Mouse (Mus musculus) heart, embryonic 12.5 days (tissue): ENCODE data around the gene Olfr1371. TPM values are rescaled to one million over a fixed set of nuclear protein-coding genes. Genes with fewer than 3 reads are reported as not detected.
"Not testable (repeated sequence)": the region's sequence is repeated elsewhere in the genome, so short reads cannot be mapped to it uniquely, and the experiment has no call there.

Experiments
- ATAC-seq: fragments of 200-750 bp; cut with Nextera tagmentation; 2 replicates; pipeline ENCODE4 v1.8.0; 2017; ENCODE audit warnings: moderate TSS enrichment, moderate library complexity; ENCODE audit not compliant: insufficient number of reproducible peaks, low FRiP score
- H3K27ac ChIP-seq: fragments of 300-500 bp; sonication (generic); 2 replicates; pipeline ENCODE4 v1.5.1; 2016; ENCODE audit warnings: mild to moderate bottlenecking, moderate library complexity; ENCODE audit not compliant: poor library complexity, severe bottlenecking
- H3K27me3 ChIP-seq: fragments of 300-500 bp; sonication (generic); replicated peaks from 2 replicates; pipeline ENCODE4 v1.6.1; 2016; ENCODE audit warnings: mild to moderate bottlenecking, moderate library complexity
- H3K36me3 ChIP-seq: fragments of 300-500 bp; sonication (generic); 2 replicates; pipeline ENCODE4 v1.6.1; 2016; ENCODE audit warnings: mild to moderate bottlenecking, moderate library complexity
- H3K4me1 ChIP-seq: fragments of 300-500 bp; sonication (generic); replicated peaks from 2 replicates; pipeline ENCODE4 v1.6.1; 2016; ENCODE audit warnings: mild to moderate bottlenecking
- H3K4me2 ChIP-seq: fragments of 300-500 bp; sonication (generic); 2 replicates; pipeline ENCODE4 v1.6.1; 2016; ENCODE audit warnings: mild to moderate bottlenecking, moderate library complexity
- H3K4me3 ChIP-seq: fragments of 300-500 bp; sonication (generic); 2 replicates; pipeline ENCODE4 v1.5.1; 2016; ENCODE audit warnings: mild to moderate bottlenecking
- H3K9ac ChIP-seq: fragments of 300-500 bp; sonication (generic); 2 replicates; pipeline ENCODE4 v1.6.1; 2016; ENCODE audit warnings: mild to moderate bottlenecking, moderate library complexity
- H3K9me3 ChIP-seq: fragments of 300-500 bp; sonication (generic); replicated peaks from 2 replicates; pipeline ENCODE4 v1.6.1; 2016; ENCODE audit warnings: mild to moderate bottlenecking, moderate library complexity
- WGBS: fragments of 180-500 bp; shearing (Covaris S2); methylation state at CpG from one replicate; pipeline ENCODE4 v1.1.7; 2016; 5-methylcytosine and 5-hydroxymethylcytosine counted together
- polyA plus RNA-seq: library from polyadenylated mRNA; unstranded; fragments of >200 nt; fragmentation: Nextera tagmentation; extraction: Ambion mirVana; gene quantifications from 2 replicates; pipeline ENCODE4 v1.2.1, GENCODE M21; 2016

The Olfr1371 gene
- polyA plus RNA-seq, 1 experiment from 2014 or later, result not detected

- no peak for ATAC-seq
- peak overlapping the region; percentile 16; the same call in 1 of the 2 replicates for H3K4me3 ChIP-seq
- peaks cover 10% of the 10 kb centered on the region for H3K4me1 ChIP-seq
- no peaks in the 10 kb centered on the region for H3K9me3 ChIP-seq
- no peaks in the 10 kb centered on the region for H3K36me3 ChIP-seq
- peaks cover 15% of the 10 kb centered on the region; the same call in 1 of the 2 replicates for H3K27me3 ChIP-seq
- 11% methylated on average over 19 of the region's 19 CpGs for WGBS
- peak overlapping the region; percentile 62 for H3K4me2 ChIP-seq
- H3K9ac ChIP-seq, result no peak overlapping the region; the same call in 1 of the 2 replicates
- H3K27ac ChIP-seq, result no peak overlapping the region
These were observed 10.3 kb upstream of the Olfr1371 start for GRCm38 (mm10) chr11:52223968-52224682.

GRCm38 (mm10) chr11:52222891-52223290, 9.1 kb upstream of the Olfr1371 start:
- Histone ChIP-seq H3K4me1 (peaks cover 10% of the 10 kb centered on the region), H3K9ac (no peak overlapping the region), H3K9me3 (no peaks in the 10 kb centered on the region), H3K27ac (no peak overlapping the region), H3K4me2 (no peak overlapping the region), H3K36me3 (no peaks in the 10 kb centered on the region), H3K4me3 (no peak overlapping the region), H3K27me3 (peaks cover 15% of the 10 kb centered on the region; the same call in 1 of the 2 replicates)
- no peak for ATAC-seq
- WGBS, result 71% methylated on average over 6 of the region's 6 CpGs

GRCm38 (mm10) chr11:52221921-52222320, 8.1 kb upstream of the Olfr1371 start:
- not testable (repeated sequence) for H3K36me3 ChIP-seq, H3K4me3 ChIP-seq, H3K27ac ChIP-seq, H3K9ac ChIP-seq, H3K4me2 ChIP-seq, ATAC-seq, H3K9me3 ChIP-seq
- H3K4me1 ChIP-seq, result peaks cover 10% of the 10 kb centered on the region
- H3K27me3 ChIP-seq, result peaks cover 15% of the 10 kb centered on the region; the same call in 1 of the 2 replicates
- WGBS, result 84% methylated on average over 6 of the region's 6 CpGs

- 7% methylated on average over 4 of the region's 4 CpGs for WGBS
- no peak overlapping the region for H3K9ac ChIP-seq
- no peak overlapping the region for H3K4me3 ChIP-seq
- peaks cover 15% of the 10 kb centered on the region; the same call in 1 of the 2 replicates for H3K27me3 ChIP-seq
- peak overlapping the region; percentile 32 for H3K4me2 ChIP-seq
- no peak for ATAC-seq
- peaks cover 10% of the 10 kb centered on the region for H3K4me1 ChIP-seq
- H3K27ac ChIP-seq, result no peak overlapping the region
- H3K9me3 ChIP-seq, result no peaks in the 10 kb centered on the region
- H3K36me3 ChIP-seq, result no peaks in the 10 kb centered on the region
These were observed 6.5 kb upstream of the Olfr1371 start for GRCm38 (mm10) chr11:52220282-52220681.

- H3K27me3 ChIP-seq, H3K4me1 ChIP-seq, H3K9me3 ChIP-seq, H3K27ac ChIP-seq, H3K9ac ChIP-seq, H3K4me2 ChIP-seq, H3K36me3 ChIP-seq, ATAC-seq, H3K4me3 ChIP-seq: not testable (repeated sequence)
- WGBS, result 80% methylated on average over 8 of the region's 8 CpGs
These were observed 17.2 kb downstream of the Olfr1371 start for GRCm38 (mm10) chr11:52196496-52197023.

- WGBS, result 77% methylated on average over 4 of the region's 4 CpGs
- H3K36me3 ChIP-seq, ATAC-seq, H3K9me3 ChIP-seq, H3K4me1 ChIP-seq, H3K4me3 ChIP-seq, H3K27ac ChIP-seq, H3K4me2 ChIP-seq, H3K9ac ChIP-seq, H3K27me3 ChIP-seq: not testable (repeated sequence)
These were observed 33.1 kb downstream of the Olfr1371 start for GRCm38 (mm10) chr11:52180651-52181050.

GRCm38 (mm10) chr11:52179897-52180296, 33.9 kb downstream of the Olfr1371 start:
- not testable (repeated sequence) for H3K9me3 ChIP-seq, H3K4me2 ChIP-seq, H3K9ac ChIP-seq, H3K4me3 ChIP-seq, H3K36me3 ChIP-seq, H3K27me3 ChIP-seq, ATAC-seq, H3K27ac ChIP-seq, H3K4me1 ChIP-seq
- 83% methylated on average over 2 of the region's 3 CpGs for WGBS

GRCm38 (mm10) chr11:52168461-52168860, 45.3 kb downstream of the Olfr1371 start:
- Histone ChIP-seq H3K9me3 (no peaks in the 10 kb centered on the region), H3K4me1 (peaks cover 13% of the 10 kb centered on the region; the same call in 1 of the 2 replicates), H3K9ac (peak overlapping the region; percentile 74), H3K27me3 (peaks cover 46% of the 10 kb centered on the region), H3K4me3 (peak overlapping the region; percentile 62), H3K4me2 (peak overlapping the region; percentile 95), H3K36me3 (no peaks in the 10 kb centered on the region), H3K27ac (no peak overlapping the region)
- ATAC-seq, result no peak
- 14% methylated on average over 12 of the region's 12 CpGs for WGBS

GRCm38 (mm10) chr11:52167901-52168302, 45.9 kb downstream of the Olfr1371 start:
- H3K4me2 ChIP-seq, result peak overlapping the region; percentile 95
- H3K36me3 ChIP-seq, H3K27ac ChIP-seq, H3K9me3 ChIP-seq: not testable (repeated sequence)
- H3K4me1 ChIP-seq, result peaks cover 13% of the 10 kb centered on the region; the same call in 1 of the 2 replicates
- peak overlapping the region; percentile 74 for H3K9ac ChIP-seq
- H3K4me3 ChIP-seq, result peak overlapping the region; percentile 62
- ATAC-seq, result peak; percentile 77
- peaks cover 52% of the 10 kb centered on the region for H3K27me3 ChIP-seq
- under 1% methylated on average over 35 of the region's 42 CpGs for WGBS

- WGBS, result 2% methylated on average over 21 of the region's 21 CpGs
- H3K9me3 ChIP-seq, result no peaks in the 10 kb centered on the region
- no peak for ATAC-seq
- H3K9ac ChIP-seq, result no peak overlapping the region
- no peaks in the 10 kb centered on the region for H3K36me3 ChIP-seq
- H3K4me1 ChIP-seq, result peaks cover 13% of the 10 kb centered on the region; the same call in 1 of the 2 replicates
- peak overlapping the region; percentile 62 for H3K4me3 ChIP-seq
- H3K27ac ChIP-seq, result no peak overlapping the region
- peaks cover 50% of the 10 kb centered on the region for H3K27me3 ChIP-seq
- H3K4me2 ChIP-seq, result peak overlapping the region; percentile 95
These were observed 46.7 kb downstream of the Olfr1371 start for GRCm38 (mm10) chr11:52167126-52167525.

- no peak for ATAC-seq
- Histone ChIP-seq H3K4me1 (peaks cover 13% of the 10 kb centered on the region; the same call in 1 of the 2 replicates), H3K4me2 (no peak overlapping the region), H3K9me3 (no peaks in the 10 kb centered on the region), H3K27ac (no peak overlapping the region), H3K4me3 (no peak overlapping the region), H3K36me3 (no peaks in the 10 kb centered on the region), H3K9ac (no peak overlapping the region), H3K27me3 (peaks cover 29% of the 10 kb centered on the region)
- WGBS, result 20% methylated on average over 10 of the region's 10 CpGs
These were observed 49.9 kb downstream of the Olfr1371 start for GRCm38 (mm10) chr11:52163926-52164325.
